Mouse (Mus musculus): ENCODE data around the gene Cd47.

DNA sequence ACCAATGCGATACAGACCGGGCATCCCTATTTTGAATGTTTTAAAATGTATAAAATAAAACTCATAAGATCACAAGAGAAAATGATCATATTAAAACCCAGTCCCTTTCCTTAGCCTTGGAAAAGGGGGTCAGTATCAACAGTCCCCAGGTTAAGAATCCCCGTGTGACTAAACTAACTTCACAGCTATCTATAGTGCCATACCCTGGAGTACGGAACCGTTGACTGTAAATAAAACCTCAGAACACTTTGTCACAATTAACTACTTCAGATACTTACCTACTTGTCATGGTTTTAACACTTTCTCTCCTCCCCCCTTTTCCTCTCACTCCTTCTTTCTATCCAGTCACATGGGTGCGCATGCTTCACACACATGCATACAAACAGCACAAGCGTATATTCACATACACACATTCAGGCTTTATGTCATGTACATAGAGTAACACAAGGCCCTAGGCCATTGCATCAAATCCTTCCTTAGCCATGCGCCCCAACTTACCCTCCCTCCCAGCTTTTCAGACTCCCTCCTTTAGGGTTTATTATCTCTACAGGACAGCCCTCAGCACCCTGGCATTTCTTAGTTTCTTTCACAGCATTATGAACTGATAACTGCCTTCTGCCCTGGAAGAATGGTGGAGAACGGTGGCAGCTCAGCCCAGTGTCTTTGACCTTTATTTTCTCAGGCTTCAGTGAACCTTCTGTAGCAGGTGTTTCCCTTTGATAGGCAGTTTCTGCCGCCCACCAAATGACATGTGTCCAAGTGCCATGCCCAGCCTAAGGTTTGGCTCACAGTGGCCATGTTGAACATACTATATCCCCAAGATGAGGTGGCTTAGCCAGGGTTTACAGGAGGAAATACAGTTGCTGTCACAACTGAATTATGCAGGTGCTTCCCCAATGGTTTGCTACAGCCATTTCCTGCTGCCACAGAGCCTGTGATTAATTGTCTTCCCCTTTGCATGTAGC lies at the start of gene Cd47:
- TF ChIP-seq CTCF (IDR thresholded peaks at IDR 0.05; ENCODE audit: control insufficient read depth, insufficient read depth, insufficient replicate concordance, low read depth, low read length) = no peak
- TF ChIP-seq POLR2A (IDR thresholded peaks at IDR 0.05; ENCODE audit: control insufficient read depth, low read depth, low read length) = no peak

All from testis, adult 2 months (tissue).